Mouse (Mus musculus) thymus, adult 2 months (tissue): ENCODE measurements at regions not wholly inside any gene's neighbourhood (a gene's known extent, or its start where the extent isn't known, plus 50 kb on each side); places are given as distances from the start of the nearest gene placed in this dataset.

Experiments
- DNase-seq: peaks from one replicate; pipeline ENCODE4 v3.0.0; 2021
- H3K27ac ChIP-seq: fragments of 200-500 bp; 2 replicates; pipeline ENCODE4 v1.5.1; 2012; ENCODE audit warnings: low read length, control low read depth; ENCODE audit not compliant: control insufficient read depth, insufficient read depth
- H3K27me3 ChIP-seq: fragments of 200-500 bp; 2 replicates; pipeline ENCODE4 v1.6.1; 2012; ENCODE audit warnings: mild to moderate bottlenecking, low read length, moderate library complexity, mixed read lengths; ENCODE audit not compliant: control insufficient read depth, insufficient read depth
- H3K36me3 ChIP-seq: fragments of 200-500 bp; 2 replicates; pipeline ENCODE4 v1.6.1; 2012; ENCODE audit warnings: mild to moderate bottlenecking, low read length, moderate library complexity; ENCODE audit not compliant: control insufficient read depth, insufficient read depth
- H3K4me1 ChIP-seq: fragments of 200-500 bp; replicated peaks from 2 replicates; pipeline ENCODE4 v1.6.1; 2012; ENCODE audit warnings: low read length; ENCODE audit not compliant: control insufficient read depth, insufficient read depth
- H3K4me3 ChIP-seq: fragments of 200-500 bp; 2 replicates; pipeline ENCODE4 v1.5.1; 2012; ENCODE audit warnings: mild to moderate bottlenecking, low read length, control low read depth, moderate library complexity; ENCODE audit not compliant: control insufficient read depth, insufficient read depth
- CTCF ChIP-seq: fragments of 200-500 bp; IDR thresholded peaks from 2 replicates; pipeline ENCODE4 v1.5.1; 2012; ENCODE audit warnings: mild to moderate bottlenecking, control low read depth, low read length, moderate library complexity, borderline replicate concordance; ENCODE audit not compliant: control insufficient read depth, poor library complexity, insufficient read depth; ENCODE audit errors: extremely low read depth
- POLR2A ChIP-seq: fragments of 200-500 bp; IDR thresholded peaks from 2 replicates; pipeline ENCODE4 v1.6.1; 2012; ENCODE audit warnings: mild to moderate bottlenecking, low read length, control low read depth, moderate library complexity; ENCODE audit not compliant: control insufficient read depth, poor library complexity, insufficient read depth; ENCODE audit errors: extremely low read depth
- WGBS: fragments of 180-500 bp; shearing (Covaris S2); methylation state at CpG from one replicate; pipeline ENCODE4 v1.1.7; 2018; 5-methylcytosine and 5-hydroxymethylcytosine counted together

- no peak for DNase-seq
- no peak overlapping the region for H3K4me3 ChIP-seq
Observed at GRCm38 (mm10) chr10:17407854-17408606, 315.0 kb upstream of the Cited2 start.

GRCm38 (mm10) chr10:17408781-17409180 is 314.2 kb upstream of the Cited2 start:
- Histone ChIP-seq H3K4me3 (no peak overlapping the region), H3K27me3 (no peaks in the 10 kb centered on the region), H3K36me3 (no peaks in the 10 kb centered on the region), H3K4me1 (no peaks in the 10 kb centered on the region), H3K27ac (no peak overlapping the region)
- TF ChIP-seq POLR2A = no peak
- TF ChIP-seq CTCF = no peak
- WGBS = 80% methylated on average over 1 of the region's 1 CpGs
- no peak for DNase-seq

More at GRCm38 (mm10) chr10:17407854-17408606, 315.0 kb upstream of the Cited2 start:
- Histone ChIP-seq H3K4me1 (no peaks in the 10 kb centered on the region), H3K27ac (no peak overlapping the region), H3K27me3 (no peaks in the 10 kb centered on the region), H3K36me3 (no peaks in the 10 kb centered on the region)
- WGBS = 85% methylated on average over 2 of the region's 2 CpGs
- TF ChIP-seq POLR2A (no peak), CTCF (no peak)

GRCm38 (mm10) chr10:17411300-17411987 is 311.6 kb upstream of the Cited2 start:
- Histone ChIP-seq H3K4me3 (no peak overlapping the region), H3K27me3 (no peaks in the 10 kb centered on the region), H3K4me1 (no peaks in the 10 kb centered on the region), H3K36me3 (no peaks in the 10 kb centered on the region), H3K27ac (no peak overlapping the region)
- DNase-seq = no peak
- TF ChIP-seq CTCF (no peak), POLR2A (no peak)
- 95% methylated on average over 4 of the region's 4 CpGs for WGBS

- Histone ChIP-seq H3K4me1 (no peaks in the 10 kb centered on the region), H3K4me3 (no peak overlapping the region), H3K36me3 (no peaks in the 10 kb centered on the region), H3K27me3 (no peaks in the 10 kb centered on the region), H3K27ac (no peak overlapping the region)
- 94% methylated on average over 3 of the region's 3 CpGs for WGBS
- TF ChIP-seq POLR2A (no peak), CTCF (no peak)
- no peak for DNase-seq
Observed at GRCm38 (mm10) chr10:17415112-17415511, 307.9 kb upstream of the Cited2 start.

- Histone ChIP-seq H3K4me3 (no peak overlapping the region), H3K27ac (no peak overlapping the region), H3K4me1 (no peaks in the 10 kb centered on the region), H3K27me3 (no peaks in the 10 kb centered on the region), H3K36me3 (no peaks in the 10 kb centered on the region)
- no peak for DNase-seq
- 27% methylated on average over 1 of the region's 1 CpGs for WGBS
- no peak for TF ChIP-seq CTCF
- TF ChIP-seq POLR2A = no peak
Observed at GRCm38 (mm10) chr10:17416121-17416520, 306.9 kb upstream of the Cited2 start.

GRCm38 (mm10) chr10:17417394-17417793 is 305.6 kb upstream of the Cited2 start:
- WGBS = 77% methylated on average over 1 of the region's 1 CpGs
- H3K27me3 ChIP-seq = no peaks in the 10 kb centered on the region

More at GRCm38 (mm10) chr10:17417394-17417793, 305.6 kb upstream of the Cited2 start:
- no peak overlapping the region for H3K4me3 ChIP-seq
- H3K36me3 ChIP-seq = no peaks in the 10 kb centered on the region
- H3K4me1 ChIP-seq = no peaks in the 10 kb centered on the region
- H3K27ac ChIP-seq = no peak overlapping the region
- TF ChIP-seq POLR2A (no peak), CTCF (no peak)
- no peak for DNase-seq
